Mouse (Mus musculus) Muller cell, postnatal 12 days (primary cell): ENCODE data around the gene Csn1s2b.
A peak's percentile ranks its signal among the peaks of the same experiment; 100 is the strongest.
"Not testable (repeated sequence)": the region's sequence is repeated elsewhere in the genome, so short reads cannot be mapped to it uniquely, and the experiment has no call there.

Experiments used
- DNase-seq: peaks from one replicate; pipeline ENCODE4 v3.0.0-alpha.2; 2015; ENCODE audit errors: inconsistent ontology term

Csn1s2b gene

DNA sequence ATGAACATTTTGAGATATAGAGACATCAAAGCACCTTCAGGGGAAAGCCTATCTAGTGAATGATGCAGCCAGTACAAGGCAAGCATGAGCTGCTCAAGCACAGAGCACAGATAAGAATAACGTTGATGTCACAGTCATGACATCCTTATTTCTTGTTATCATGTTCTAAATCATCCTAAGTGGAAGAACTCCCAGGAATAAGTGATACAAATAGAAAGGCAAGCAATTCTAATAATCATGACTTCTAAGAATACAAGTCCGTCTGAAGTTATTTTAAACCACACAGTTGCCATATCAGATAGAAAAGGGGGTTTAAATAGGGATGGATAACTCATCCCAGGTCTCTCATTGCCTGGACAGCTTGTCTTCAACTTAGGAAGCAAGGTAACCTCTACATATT, at the start of gene Csn1s2b:
Csn1s2b (plus strand) TSS at position 301 of the 400 bp plus-strand sequence.
- DNase-seq = no peak

DNA sequence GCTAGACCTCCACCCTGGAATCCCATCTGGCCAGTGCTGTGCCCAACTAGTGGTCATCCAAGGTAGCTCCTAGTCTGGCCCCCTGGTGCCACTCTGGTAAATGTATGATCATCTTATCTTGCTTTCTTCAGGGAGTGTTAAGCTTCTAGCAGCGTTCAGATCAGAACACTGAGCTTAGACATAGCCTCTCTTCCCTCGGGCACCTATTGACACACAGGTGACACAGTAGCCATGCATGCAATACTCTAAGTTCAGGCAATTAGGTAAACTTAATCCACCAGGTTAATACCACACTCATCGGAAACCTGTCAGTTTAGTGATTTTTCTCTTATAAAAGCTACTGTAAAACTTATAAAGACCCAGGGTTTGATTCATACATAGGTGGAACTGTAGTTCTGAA, 43.3 kb upstream of the Csn1s2b start:
- DNase-seq = no peak

DNA sequence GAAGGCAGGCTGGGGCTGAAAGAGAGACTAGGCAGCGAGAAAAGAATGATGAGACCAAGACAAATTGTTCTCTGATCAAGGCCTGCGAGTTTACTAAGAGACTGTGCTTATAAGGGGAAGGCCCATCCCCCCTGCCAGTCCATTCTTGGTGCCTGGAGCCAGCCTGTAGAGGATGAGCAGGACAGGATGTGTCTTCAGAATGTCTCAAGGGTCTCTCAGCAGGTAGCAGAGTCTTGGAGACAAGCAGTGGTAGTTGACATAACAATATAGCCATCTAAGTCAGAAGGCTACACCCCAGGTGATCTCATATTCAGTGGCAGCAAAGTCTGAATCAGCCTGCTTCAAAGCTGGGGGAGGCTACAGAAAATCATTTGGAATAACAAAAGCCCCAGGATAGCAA, 35.7 kb upstream of the Csn1s2b start:
- not testable (repeated sequence) for DNase-seq

DNA sequence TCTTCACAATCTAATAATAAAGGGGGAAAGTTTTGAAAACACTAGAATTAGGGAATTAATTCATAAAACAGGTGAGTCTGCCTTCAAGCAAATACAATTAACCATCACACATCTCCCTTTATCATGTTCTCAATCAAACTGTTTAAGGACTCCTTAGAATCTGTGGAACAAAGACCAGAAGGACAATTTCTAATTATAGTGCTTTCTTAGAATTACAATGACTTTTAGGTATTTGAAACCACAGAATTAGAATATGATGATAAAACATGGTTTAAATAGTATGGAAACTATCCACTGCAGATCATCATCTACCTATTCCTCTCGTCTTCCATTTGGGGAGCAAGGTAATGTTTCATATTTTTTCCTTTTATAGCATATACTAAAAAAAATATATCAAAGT, 33.6 kb upstream of the Csn1s2b start, which contains the start of gene Csn1s2a:
Csn1s2a (plus strand) TSS at position 301 of the 400 bp plus-strand sequence.
- DNase-seq = no peak

DNA sequence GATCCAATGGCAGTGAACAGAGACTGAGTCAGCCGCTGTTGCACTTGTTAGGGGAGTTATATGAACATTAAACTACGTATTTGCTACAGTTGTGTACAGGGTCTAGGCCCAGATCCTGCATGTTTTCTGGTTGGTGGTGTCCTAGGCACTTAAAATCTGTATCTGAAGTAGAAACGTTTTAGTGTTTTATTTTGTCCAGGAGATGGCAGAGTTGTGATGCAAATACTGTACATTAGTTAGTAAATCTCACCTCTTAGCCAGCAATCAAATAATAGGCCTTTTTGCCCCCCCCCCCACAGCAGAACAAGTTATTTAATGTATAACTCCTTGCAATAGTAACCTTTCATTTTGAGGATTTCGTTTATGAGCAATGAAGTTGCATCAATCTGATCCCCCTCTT, 25.2 kb upstream of the Csn1s2b start:
- no peak for DNase-seq

DNA sequence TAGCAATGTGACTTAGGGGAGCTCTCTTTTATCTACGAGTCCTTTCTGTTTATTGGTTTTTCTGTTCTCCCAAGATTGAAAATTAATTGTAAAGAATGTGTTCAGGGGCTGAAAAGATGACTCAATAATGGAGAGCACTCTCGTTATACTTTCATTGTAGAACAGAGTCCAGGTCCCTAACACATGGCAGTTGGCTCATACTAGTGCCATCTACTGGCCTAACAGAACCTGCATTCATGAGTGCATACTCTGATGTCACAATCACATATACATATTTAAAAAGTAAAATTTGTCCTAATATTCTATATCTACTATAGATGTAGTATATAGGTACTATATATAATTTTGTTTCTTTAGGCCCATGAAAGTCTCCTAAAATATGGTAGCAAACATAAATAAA, 1.4 kb downstream of the Csn1s2b start:
- no peak for DNase-seq

DNA sequence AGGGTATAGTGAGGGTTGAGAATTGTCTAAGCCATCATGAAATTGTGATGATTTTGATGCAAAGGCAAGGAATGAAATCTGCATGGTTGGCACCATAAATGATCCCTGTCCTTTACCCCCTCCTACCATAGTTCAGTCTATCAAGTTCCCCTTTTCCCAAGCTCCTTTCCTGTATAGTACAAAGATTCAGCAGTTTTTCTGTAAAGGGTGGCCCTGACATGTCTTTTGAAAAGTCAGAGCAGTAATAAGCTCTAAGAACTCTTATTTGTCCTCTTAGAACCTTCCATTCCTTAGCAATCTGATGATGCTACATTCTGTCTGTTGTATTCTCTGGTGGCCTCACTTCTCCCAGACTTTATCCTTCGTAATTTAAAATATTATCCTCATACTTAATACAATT, 17.5 kb downstream of the Csn1s2b start, which contains the start of gene Prr27:
Prr27 (plus strand) TSS at position 301 of the 400 bp plus-strand sequence.
- DNase-seq = no peak

DNA sequence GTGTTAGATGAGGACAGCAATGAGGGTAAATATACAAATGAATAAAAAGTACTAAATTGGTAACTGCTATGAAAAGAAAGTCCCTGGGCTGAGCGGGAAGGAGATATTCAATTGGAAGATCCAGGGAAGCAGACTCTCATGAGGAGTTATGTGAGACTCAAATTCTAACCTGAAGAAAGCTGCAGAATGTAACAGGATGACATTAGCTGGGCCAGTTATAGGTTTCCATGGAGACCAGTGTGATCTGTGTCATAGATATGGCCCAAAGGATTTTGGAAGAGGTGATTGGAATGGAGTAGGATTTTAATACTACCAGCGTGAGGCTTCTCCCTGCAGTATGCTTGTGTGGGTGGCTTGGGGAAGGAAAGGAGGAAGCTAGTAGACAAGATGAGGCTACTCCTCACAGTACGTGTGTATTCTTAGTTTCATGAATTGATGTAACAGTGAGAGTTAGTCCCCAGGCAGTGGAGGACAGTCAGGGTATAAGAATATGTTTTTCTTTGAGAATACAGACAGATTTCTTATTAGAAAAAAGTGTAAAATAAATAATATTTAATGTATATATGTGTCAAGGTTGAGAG, 47.3 kb downstream of the Csn1s2b start:
- DNase-seq = no peak

DNA sequence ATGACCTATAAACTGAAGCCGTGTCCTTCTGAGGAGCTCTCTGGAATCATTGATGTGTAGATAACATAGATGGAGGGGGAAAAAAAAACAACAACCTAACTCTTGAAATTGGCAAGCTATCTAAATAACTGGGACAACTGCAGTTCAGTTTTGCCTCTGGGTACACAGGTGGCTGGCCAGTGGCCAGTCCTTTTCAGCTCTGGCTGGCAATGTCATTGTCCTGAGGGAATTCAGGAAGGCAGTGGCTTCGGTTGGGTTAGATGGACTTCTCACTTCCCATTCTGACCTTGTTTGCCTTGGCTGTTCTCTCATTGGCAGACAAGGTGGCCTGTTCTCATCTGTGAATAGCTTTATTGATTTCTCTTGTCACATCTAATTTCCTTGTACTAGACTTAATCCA, 62.2 kb downstream of the Csn1s2b start:
- peak; percentile 93 for DNase-seq

DNA sequence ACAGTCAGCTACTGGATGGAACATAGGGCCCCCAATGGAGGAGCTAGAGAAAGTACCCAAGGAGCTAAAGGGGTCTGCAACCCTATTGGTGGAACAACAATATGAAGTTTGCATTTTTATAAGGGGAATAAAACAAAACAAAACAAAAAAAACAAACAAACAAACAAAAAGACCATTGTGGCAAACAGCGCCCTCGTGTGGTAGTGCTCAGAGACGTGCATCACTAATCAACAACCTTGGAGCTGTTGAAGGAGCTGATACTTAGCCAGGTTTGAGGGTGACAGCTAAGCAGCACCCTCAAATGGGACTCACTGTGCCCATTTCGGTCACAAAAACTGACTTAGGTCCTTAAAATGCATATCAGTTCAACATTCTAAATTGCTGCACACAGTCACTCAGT, 63.5 kb downstream of the Csn1s2b start:
- DNase-seq = no peak
